Mouse (Mus musculus) cerebellum, adult 2 months (tissue): ENCODE measurements at regions not wholly inside any gene's neighbourhood (a gene's known extent, or its start where the extent isn't known, plus 50 kb on each side); places are given as distances from the start of the nearest gene placed in this dataset.

Experiments used
- DNase-seq, 2 experiments: peaks; one replicate each; pipeline ENCODE4 v3.0.0; 2021
- H3K27ac ChIP-seq: fragments of 200-500 bp; 2 replicates; pipeline ENCODE4 v1.5.1; 2012; ENCODE audit warnings: low read length, control low read depth, inconsistent platforms; ENCODE audit not compliant: insufficient read depth
- H3K27me3 ChIP-seq: fragments of 200-500 bp; 2 replicates; pipeline ENCODE4 v1.6.1; 2012; ENCODE audit warnings: inconsistent platforms, mild to moderate bottlenecking, low read length, moderate library complexity; ENCODE audit not compliant: control insufficient read depth, insufficient read depth
- H3K4me1 ChIP-seq: fragments of 200-500 bp; 2 replicates; pipeline ENCODE4 v1.6.1; 2011; ENCODE audit warnings: low read length; ENCODE audit not compliant: control insufficient read depth, insufficient read depth
- H3K4me3 ChIP-seq: fragments of 200-500 bp; replicated peaks from 2 replicates; pipeline ENCODE3; 2011; ENCODE audit warnings: mild to moderate bottlenecking, low read depth, low read length, control low read depth; ENCODE audit not compliant: insufficient read depth
- CTCF ChIP-seq: fragments of 200-500 bp; IDR thresholded peaks from 2 replicates; pipeline ENCODE4 v1.5.1; 2011; ENCODE audit warnings: low read depth, mild to moderate bottlenecking, control low read depth, low read length, moderate library complexity, borderline replicate concordance; ENCODE audit not compliant: insufficient read depth
- POLR2A ChIP-seq: fragments of 200-500 bp; IDR thresholded peaks from 2 replicates; pipeline ENCODE4 v1.6.1; 2011; ENCODE audit warnings: low read length, control low read depth, borderline replicate concordance; ENCODE audit not compliant: insufficient read depth
- WGBS: fragments of 180-500 bp; shearing (Covaris S2); methylation state at CpG from one replicate; pipeline ENCODE4 v1.1.7; 2018; 5-methylcytosine and 5-hydroxymethylcytosine counted together

DNA sequence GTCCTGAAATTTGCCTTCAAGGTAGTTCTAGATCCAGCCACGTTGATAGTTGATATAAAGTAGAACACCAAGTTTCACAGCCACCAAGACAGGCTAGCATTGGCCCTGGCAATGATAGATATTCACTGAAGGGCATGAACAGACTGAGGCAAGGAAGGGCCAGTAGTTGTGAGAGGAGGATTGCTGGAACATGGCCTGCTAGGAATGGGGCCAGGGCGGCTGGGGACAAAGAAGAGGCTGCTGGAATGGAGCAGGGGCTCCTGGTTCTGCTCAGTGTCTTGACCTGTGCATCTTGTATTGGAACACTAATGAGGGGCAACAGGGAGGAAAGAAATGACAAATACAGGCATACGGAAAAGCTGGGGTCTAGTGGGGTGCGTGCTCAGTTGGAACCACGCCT is 123.0 kb downstream of the Tmem18 start:
- TF ChIP-seq POLR2A (no peak), CTCF (no peak)
- no peak overlapping the region for H3K27ac ChIP-seq
- H3K4me3 ChIP-seq: no peak overlapping the region
- H3K4me1 ChIP-seq: peaks cover 2% of the 10 kb centered on the region; the same call in 1 of the 2 replicates
- H3K27me3 ChIP-seq: no peaks in the 10 kb centered on the region
- peak in 1 of 2 experiments; percentile 5 for DNase-seq
- 48% methylated on average over 5 of the region's 5 CpGs for WGBS

DNA sequence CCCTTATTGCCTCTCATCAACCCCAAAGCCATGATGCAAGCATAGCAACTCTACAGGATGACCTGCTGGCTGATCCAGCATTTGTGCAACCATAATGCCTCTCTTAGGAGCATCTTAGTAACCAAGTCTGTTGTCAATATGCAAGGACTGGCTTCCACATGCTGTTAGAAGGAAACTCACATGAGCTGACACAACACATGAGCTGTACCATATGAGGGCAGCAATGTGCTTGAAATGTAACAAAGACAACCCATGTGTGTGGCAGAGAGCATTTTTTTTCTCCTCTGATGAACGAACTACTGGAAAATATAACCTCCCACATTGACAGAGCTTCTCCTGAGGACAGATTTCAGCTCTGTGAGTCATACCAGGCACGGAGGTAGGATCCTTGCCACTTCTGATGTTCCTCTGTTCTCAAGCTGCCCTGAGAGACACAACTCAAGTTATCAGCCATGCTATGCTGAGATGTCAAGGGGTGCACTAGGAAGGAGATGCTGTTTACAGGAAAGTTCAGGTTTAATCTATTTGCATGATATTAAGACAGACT is 124.5 kb downstream of the Tmem18 start:
- no peak for DNase-seq
- Histone ChIP-seq H3K4me1 (peaks cover 2% of the 10 kb centered on the region; the same call in 1 of the 2 replicates), H3K27me3 (no peaks in the 10 kb centered on the region), H3K4me3 (no peak overlapping the region), H3K27ac (no peak overlapping the region)
- no peak for TF ChIP-seq CTCF
- TF ChIP-seq POLR2A: no peak
- 74% methylated on average over 2 of the region's 2 CpGs for WGBS

DNA sequence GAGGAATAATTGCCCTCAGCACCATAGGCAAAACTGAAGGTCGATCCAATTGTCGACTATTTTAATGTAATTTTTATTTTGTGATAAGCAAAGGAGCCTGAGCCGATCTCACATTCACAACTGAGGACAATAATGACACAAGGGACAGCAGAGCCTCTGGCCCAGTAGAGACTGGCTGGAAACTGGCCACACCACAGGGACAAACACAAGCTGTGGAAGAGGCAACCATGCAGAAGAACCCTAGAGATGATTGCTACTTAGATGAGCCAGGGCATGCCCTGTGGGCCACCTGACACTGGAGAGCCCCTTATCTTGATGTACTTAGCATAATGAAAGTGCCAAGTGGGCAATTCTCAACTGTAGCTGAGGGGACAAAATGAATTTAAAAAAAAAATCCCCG is 126.3 kb downstream of the Tmem18 start:
- no peak for TF ChIP-seq POLR2A

DNA sequence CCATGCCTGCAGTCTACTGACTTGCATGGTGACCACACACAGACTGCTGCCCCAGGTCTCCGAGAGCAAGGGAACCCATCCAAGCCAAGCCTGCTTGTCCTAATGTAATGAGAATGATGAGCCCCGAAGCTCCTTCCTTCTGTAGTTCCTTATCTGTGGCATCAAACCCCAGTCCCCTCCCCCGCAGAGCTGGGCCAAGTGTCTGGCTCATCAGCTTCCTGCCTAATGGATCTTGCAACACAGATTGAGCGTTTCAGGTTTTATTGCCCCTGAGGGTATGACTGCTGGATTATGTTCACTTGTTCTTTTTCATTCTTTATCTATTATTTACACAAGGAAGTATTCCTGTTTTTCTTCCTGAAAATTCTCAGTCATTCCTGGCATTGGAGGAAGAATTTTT is 142.5 kb downstream of the Tmem18 start:
- Histone ChIP-seq H3K27ac (no peak overlapping the region), H3K4me3 (no peak overlapping the region), H3K4me1 (no peaks in the 10 kb centered on the region), H3K27me3 (no peaks in the 10 kb centered on the region)
- WGBS: 45% methylated on average over 4 of the region's 4 CpGs
- TF ChIP-seq POLR2A (no peak), CTCF (no peak)
- no peak for DNase-seq

More for the DNA sequence above, 126.3 kb downstream of the Tmem18 start:
- Histone ChIP-seq H3K4me3 (no peak overlapping the region), H3K27ac (no peak overlapping the region), H3K4me1 (peaks cover 2% of the 10 kb centered on the region; the same call in 1 of the 2 replicates), H3K27me3 (no peaks in the 10 kb centered on the region)
- WGBS: 18% methylated on average over 4 of the region's 4 CpGs
- peak in 1 of 2 experiments; percentile 5 for DNase-seq

DNA sequence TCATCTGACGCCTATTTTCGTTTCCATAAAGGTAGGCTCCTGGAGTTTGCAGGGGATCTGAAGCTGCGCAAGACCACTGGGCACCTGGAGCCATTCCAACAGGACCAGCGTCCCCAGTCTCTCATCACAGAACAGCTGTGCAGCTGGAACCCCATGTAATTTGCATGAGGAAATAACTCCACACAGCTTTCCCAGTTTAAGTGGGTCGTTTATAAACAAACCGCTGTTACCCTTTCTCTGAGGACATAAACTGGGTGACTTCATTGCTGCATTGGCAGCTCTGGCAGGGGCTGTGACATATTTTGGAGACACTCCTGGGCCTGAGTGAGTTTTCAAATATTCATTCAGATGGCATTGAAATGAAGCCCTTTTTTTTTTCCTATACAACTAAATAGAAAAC is 145.2 kb downstream of the Tmem18 start:
- Histone ChIP-seq H3K27me3 (no peaks in the 10 kb centered on the region), H3K4me1 (no peaks in the 10 kb centered on the region), H3K27ac (no peak overlapping the region), H3K4me3 (no peak overlapping the region)
- TF ChIP-seq POLR2A: no peak
- no peak for DNase-seq
- 52% methylated on average over 6 of the region's 6 CpGs for WGBS

DNA sequence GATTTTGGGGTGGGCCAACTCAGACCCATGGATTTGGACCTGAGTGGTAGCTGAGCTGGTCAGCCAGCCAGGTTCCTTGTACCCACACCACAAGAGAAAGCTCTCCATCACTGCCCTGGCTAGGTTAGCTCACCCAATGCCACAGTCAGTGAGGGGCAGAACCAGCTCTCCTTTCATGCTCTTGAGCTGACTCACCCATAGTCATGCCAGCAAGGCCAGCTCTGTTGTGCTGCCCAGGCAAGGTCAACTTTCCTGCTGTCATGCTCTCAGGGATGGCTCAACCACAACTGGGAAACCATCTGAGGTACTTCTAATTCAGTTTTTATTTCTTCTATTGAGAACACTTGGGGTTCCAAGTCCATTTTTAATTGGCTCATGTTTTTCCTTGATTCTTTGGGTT is 116.5 kb upstream of the Alkal2 start:
- no peaks in the 10 kb centered on the region for H3K4me1 ChIP-seq

DNA sequence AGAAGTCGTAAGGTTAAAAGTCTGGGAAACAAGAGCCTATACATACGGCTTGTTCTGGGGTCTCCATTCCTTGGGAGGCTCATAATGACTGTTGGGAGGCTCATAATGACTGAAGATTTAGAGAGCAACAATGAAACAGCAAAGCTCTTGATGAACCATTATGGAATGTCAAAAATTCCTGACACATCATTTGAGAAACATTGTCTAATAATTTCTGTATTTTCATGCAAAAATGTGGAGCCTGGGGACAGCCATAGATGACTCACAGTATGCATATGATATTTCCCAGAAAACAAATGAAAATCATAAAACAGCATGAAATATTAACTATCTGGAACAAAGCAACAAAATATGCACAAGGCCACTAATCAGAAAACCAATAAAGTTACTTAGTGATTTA is 90.8 kb upstream of the Alkal2 start:
- H3K4me3 ChIP-seq: no peak overlapping the region
- DNase-seq: no peak
- TF ChIP-seq CTCF (no peak), POLR2A (no peak)
- no peak overlapping the region for H3K27ac ChIP-seq
- 91% methylated on average over 2 of the region's 2 CpGs for WGBS
- no peaks in the 10 kb centered on the region for H3K4me1 ChIP-seq
- H3K27me3 ChIP-seq: no peaks in the 10 kb centered on the region

More for the DNA sequence above, 116.5 kb upstream of the Alkal2 start:
- TF ChIP-seq POLR2A (no peak), CTCF (no peak)
- no peak overlapping the region for H3K4me3 ChIP-seq
- no peak overlapping the region for H3K27ac ChIP-seq
- no peak for DNase-seq
- no peaks in the 10 kb centered on the region for H3K27me3 ChIP-seq

DNA sequence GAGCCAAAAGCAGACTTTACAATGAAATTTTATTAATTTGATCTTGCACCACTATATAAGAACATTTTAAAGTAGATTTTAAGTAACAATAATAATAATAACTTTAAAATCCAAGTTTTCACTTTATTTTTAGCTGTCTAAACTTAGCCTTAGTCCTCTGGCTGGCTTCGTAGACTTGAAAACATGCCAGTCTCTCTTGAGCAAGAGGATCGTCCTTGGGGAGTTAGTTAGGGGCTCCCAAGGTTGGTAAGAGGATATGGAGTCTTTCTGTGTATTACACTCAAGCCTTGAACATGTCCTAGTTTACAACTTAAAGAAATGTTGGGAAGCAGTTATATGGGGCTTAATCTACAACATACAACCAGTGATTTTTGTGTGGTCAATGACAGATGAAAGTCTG is 68.0 kb upstream of the Alkal2 start:
- no peak for TF ChIP-seq POLR2A
- no peak for TF ChIP-seq CTCF
- WGBS: 71% methylated on average over 2 of the region's 2 CpGs
- H3K4me1 ChIP-seq: no peaks in the 10 kb centered on the region
- no peak overlapping the region for H3K27ac ChIP-seq
- H3K27me3 ChIP-seq: no peaks in the 10 kb centered on the region
- H3K4me3 ChIP-seq: no peak overlapping the region
- no peak for DNase-seq

DNA sequence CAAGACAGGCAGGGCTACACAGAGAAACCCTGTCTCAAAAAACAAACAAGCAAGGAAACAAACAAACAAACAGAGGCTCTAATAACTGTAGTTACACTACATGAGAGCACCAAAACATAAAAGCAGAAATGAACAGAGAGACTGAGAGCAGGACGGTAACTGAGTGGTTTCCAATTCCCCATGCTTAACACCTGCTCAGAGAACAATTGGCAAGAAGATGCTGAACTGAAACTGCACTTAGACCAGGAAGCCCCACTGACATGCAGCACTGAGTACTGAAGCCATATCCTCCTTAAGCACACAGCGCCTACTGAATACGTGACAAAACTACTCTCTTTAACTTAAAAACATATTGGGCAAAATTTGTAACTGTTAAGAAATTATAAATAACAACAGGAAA is 52.7 kb upstream of the Alkal2 start:
- 63% methylated on average over 3 of the region's 3 CpGs for WGBS

More for the DNA sequence above, 52.7 kb upstream of the Alkal2 start:
- no peak overlapping the region for H3K4me3 ChIP-seq
- H3K4me1 ChIP-seq: no peaks in the 10 kb centered on the region
- no peak overlapping the region for H3K27ac ChIP-seq
- DNase-seq: no peak
- TF ChIP-seq CTCF (no peak), POLR2A (no peak)
- no peaks in the 10 kb centered on the region for H3K27me3 ChIP-seq
